Mouse (Mus musculus): ENCODE measurements at regions not wholly inside any gene's neighbourhood (a gene's known extent, or its start where the extent isn't known, plus 50 kb on each side); places are given as distances from the start of the nearest gene placed in this dataset.
"Not testable (repeated sequence)": the region's sequence is repeated elsewhere in the genome, so short reads cannot be mapped to it uniquely, and the experiment has no call there.

DNA sequence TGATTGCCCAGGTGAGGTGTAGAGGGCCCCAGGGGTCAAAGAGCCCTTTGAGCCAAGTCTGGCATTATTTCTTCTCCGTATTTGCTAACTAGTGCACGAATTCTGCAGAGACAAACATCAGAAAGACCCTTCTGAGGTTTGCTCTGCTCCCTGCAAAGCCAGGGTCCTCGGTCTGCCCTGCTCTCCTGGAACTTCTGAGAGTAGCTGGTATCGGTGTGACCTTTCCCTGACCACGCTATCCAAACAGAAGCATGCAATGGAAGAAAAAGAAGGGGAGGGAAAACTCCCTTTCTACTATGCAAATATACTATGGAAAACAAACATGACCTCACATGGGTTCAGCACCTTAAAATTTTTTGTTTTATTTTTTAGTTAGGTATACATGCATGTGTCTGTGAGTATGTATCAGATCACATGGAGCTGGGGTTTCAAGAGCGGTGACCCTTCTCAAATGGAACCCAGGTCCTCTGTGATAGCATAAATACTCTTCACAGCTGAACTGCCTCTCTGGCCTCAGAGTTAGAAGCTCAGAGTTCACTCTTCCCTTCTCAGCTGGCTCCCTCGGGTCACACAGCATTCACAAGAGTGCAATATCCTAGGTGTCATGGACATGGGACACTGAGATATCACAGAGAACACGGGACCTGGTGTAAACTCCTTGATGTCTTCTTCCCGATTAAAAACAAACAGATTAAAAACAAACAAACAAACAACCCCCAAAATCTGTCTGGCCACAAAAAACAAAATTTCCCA, 144.7 kb downstream of the Bcl2l11 start:
- no peak for DNase-seq

DNA sequence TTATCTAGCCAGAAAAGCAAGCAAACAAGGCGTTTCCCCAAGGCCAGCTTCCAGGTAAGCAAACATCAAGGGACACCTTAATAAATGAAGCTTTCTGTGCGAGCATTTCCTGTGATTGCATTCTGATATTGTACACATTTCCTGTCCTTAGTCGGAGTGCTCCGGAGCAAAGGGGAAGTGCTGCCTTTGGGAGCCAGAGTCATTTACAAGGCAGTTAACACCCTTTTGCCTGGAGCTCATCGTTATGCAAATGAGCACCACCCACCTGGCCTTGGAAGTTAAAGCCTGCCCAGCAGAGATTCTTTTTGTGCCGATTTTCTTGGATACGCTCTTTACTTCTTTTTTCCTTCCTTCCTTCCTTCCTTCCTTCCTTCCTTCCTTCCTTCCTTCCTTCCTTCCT, 147.0 kb downstream of the Bcl2l11 start:
- no peak for DNase-seq

GRCm38 (mm10) chr2:128273292-128273691, 147.5 kb downstream of the Bcl2l11 start:
- DNase-seq: no peak

DNA sequence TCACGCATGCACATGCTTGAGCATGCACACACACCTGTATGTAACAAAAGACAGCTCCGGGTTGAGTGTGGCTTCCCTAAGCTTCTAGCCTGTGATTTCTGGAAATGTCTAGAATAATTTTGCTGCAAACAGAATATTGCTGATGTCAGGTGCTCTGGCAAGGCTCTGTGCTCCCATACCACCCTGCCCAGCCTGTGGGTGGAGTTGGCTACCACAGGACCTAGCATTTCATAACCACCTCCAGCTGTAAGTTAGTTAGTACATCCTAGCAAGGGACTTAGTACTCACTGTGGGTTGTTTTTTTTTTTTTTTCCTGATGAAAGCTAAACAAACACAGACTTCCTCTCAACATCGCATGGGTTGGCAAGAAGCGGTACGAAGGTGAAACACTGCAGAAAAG, 150.5 kb downstream of the Bcl2l11 start:
- no peak for DNase-seq

- no peak for DNase-seq
These were observed 151.7 kb downstream of the Bcl2l11 start for GRCm38 (mm10) chr2:128277387-128278123.

DNA sequence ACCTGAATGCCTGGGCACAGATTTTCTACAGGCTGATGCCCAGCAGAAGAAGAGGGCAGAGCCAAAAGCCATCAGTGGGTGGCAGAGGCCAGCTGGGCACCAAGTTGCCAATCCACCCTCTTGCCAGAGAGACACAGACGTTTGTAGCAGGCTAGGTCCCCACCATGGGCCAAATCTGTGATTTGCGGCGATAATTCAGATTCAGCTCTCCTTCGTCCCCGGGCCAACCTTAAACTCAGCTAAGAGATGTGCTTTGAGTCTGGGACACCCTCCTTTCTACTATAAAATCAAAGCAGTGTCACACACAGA, 152.2 kb downstream of the Bcl2l11 start:
- peak; percentile 62 for DNase-seq

DNA sequence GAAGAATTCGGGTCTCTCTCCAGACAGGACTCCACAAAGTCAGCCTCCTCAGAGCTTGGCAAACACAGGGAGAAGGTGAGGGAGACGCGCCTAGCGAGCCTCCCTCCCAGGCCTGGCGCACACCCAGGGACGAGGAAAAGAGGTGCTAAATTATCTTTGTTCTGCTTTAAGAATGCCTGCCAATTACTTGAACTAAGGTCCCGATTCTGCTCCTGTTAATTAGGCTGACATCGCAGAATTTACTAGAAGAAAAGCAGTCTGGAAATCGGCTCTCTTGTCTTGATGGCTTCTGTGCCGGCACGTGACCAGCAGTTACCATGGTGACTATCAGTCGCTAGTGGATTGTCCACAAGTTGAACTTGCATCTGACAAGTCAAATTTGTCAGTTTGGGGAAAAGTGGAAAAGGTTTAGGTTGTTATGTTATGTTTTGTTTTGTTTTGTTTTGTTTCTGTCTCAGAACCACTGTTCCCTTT, 152.8 kb downstream of the Bcl2l11 start:
- peak; percentile 25 to 30 for DNase-seq

GRCm38 (mm10) chr2:128279127-128279710, 153.4 kb downstream of the Bcl2l11 start:
- DNase-seq: no peak

DNA sequence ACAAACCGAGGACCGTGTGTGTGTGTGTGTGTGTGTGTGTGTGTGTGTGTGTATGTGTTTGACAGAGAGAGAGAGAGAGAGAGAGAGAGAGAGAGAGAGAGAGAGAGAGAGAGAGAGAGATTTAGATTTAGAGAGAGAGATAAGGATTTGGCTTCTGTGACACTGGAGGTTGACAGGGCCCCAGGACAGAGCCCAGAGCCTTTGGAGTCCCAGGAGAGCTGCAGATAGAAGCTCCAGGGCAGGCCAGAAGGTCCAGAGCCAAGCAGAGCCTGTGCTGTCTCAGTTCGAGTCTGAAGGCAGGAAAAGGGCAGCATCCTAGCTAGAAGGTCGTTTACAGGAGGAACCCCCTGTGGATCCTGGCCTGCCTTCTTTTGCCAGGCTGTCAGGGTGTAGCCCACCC, 156.8 kb downstream of the Bcl2l11 start:
- no peak for DNase-seq

GRCm38 (mm10) chr2:128284822-128285421, 159.1 kb downstream of the Bcl2l11 start:
- peak; percentile 45 to 52 for DNase-seq

GRCm38 (mm10) chr2:128285457-128285856, 159.6 kb downstream of the Bcl2l11 start:
- no peak for DNase-seq

DNA sequence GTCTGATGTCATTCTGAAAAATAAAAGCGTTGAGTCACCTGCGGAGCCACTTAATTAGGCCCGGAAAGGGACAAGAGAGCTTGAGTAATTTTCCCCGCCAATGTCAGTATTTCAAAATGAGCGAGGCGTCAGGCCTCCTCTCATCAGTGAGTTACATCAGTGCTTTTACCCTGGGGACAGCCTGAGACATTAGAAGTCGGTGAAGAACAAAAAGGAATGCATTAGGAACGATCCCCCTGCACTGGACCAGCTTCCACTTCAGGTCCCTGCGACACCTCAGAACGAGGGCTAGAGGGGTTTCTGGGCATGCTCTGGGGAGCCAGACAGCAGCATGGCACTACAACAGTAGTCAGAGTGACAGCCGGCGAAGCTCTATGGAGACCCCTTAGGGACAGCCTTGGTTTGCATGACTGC, 162.3 kb downstream of the Bcl2l11 start:
- DNase-seq: no peak

GRCm38 (mm10) chr2:128290609-128291008, 164.8 kb downstream of the Bcl2l11 start:
- no peak for DNase-seq

DNA sequence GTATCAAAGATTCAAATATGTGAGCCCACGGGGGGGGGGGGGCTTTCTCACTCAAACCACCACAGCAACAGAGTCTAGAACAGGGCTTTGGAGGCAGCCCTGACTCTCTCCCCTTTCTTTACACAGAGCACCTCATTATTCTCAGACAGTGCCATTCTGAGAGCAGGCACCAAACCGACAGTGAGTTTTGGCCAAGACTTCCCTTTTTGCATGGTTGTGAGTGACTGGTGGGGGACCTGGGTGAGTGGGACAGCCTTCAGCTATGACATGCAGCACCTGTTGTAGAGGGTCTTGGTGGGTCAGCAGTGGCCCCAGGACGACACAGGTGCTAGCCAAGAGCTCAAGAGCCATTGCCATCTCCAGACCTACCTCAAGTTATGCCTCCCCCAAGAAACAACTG, 168.8 kb downstream of the Bcl2l11 start:
- no peak for DNase-seq

- no peak for DNase-seq
These were observed 169.2 kb downstream of the Bcl2l11 start for GRCm38 (mm10) chr2:128295018-128295424.

- DNase-seq: no peak
These were observed 169.9 kb downstream of the Bcl2l11 start for GRCm38 (mm10) chr2:128295726-128296234.

- DNase-seq: not testable (repeated sequence)
These were observed 170.6 kb downstream of the Bcl2l11 start for GRCm38 (mm10) chr2:128296423-128296822.

DNA sequence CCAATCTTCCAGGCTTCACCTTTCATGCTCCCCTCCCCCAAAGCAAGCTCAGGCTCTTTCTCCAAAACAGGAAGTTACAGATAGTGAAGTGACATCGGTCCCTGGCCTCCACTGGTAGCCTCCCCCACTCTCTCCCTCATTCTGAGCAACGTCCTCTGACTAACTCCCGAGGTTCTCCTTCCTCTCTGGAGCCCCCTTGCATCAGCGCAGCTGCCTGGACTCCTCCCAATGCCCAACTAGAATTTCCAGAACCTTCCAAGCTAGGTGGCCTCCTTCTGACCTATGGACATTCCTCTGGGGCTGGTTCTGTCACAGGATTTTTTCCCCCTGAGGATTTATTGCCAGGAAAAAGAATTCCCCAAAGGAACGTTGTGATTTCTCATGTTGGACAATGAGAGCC, 171.1 kb downstream of the Bcl2l11 start:
- no peak for DNase-seq

DNA sequence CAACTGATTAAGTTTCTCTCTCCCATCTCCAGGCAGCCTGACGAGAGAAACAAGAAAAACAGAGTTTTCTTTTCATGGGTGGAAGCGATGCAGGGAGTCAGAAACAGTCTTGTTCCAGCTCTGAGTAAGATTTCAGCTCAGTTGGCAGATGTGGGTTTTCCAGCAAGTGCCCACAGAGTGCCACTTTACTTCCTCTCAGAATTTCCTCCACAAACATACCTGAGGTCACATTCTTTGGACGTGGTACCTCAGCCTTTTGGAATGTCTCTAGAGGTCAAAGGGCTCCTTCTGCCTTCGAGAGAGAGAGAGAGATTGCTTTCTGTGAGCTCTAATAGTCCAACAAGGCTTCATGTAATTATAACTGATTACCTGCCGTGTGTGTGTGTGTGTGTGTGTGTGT, 172.0 kb downstream of the Bcl2l11 start:
- no peak for DNase-seq

DNA sequence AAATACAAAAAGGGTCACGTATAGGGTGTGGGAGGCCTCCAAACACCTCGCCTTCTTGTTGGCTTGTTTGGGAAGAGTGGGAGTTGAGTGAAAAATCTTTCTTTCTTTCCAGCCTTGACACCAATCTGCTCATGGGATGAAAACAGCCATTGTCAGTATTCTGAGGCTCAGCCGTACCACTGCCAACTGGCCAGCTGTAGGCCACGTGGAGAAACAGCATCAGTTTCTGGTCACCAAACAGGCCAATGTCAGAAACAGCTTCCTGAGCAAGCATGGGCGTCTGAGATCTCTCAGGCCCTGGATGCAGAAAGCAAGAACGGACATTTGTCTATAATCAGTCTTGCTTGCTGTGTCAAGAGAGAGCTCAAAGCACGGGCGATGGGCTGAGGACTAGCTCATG, 173.2 kb downstream of the Bcl2l11 start:
- DNase-seq: no peak

DNA sequence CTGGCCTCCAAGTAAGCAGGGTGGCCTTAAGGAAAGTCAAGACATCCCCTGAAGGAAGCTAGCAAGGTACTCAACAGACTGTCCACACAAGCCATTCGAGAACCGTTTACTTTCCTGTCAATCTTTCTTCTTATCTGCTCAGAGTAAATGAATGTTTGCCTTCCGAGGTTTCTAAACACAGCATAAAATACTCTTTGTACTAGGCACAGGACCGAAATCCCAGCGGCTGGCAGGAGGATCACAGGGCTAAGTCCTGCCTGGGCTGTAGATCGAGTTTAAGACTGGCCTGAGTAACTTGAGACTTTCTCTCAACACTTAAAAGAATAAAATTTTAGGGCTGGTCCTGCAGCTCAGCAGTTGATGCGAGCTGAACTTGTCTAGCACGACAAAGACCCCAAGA, 175.9 kb downstream of the Bcl2l11 start:
- DNase-seq: no peak

DNA sequence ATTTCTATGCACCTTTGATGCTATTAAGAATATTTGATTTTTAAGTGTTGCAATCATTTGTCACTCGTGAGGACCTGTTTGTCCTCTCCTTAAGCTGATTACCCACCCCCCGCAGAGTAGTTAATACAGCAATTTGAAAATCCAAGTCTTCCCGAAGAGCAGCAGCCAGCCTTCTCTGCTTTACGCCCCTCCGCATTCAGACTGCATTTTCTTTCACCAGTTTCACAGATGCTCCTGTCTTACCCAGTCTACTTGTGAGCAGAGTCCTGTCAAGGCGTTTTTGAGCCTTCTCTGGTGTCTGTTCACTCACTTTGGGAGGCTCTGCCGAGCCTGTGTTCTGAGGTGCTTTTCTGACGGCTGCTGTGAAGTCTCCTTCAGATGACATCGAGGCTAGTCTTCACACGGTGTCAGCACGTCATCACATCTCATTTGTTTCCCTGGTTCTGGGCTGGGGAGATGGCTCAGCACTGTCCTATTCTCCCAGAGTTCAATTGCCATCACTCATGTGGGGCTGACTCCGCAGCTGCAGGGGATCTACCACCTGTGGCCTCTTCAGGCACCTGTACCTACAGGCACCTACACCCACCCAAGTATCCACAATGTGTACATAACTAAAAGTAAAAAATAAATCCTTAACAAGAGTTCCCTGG, 178.3 kb downstream of the Bcl2l11 start:
- DNase-seq: no peak

DNA sequence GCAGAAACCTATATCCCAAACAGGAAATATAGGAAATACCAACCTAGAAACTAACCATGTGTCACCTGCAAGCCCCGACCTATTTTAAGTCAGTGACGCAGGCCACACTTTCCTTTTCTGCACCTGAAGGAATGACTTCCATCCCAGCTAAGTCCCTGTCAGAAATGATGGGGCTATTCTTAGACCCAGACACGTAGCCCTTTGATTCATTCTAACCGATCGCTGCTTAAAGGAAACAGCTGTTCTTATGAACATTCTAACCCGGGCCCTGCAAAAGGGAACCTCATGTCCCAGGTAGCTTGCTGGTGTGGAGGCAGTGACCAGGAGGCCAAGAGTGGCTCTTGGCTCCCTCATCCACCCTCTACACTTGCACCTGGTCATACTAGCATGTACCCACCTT, 180.9 kb downstream of the Bcl2l11 start:
- DNase-seq: no peak
